Mouse (Mus musculus) embryonic facial prominence, embryonic 11.5 days (tissue): ENCODE data around the gene Mfap1a. TPM values are rescaled to one million over a fixed set of nuclear protein-coding genes. Genes with fewer than 3 reads are reported as not detected.
"Not testable (repeated sequence)": the region's sequence is repeated elsewhere in the genome, so short reads cannot be mapped to it uniquely, and the experiment has no call there.

Experiments used
- ATAC-seq: fragments of 200-750 bp; cut with Nextera tagmentation; replicated peaks from 2 replicates; pipeline ENCODE4 v1.8.0; 2017; ENCODE audit warnings: low read depth; ENCODE audit not compliant: insufficient number of reproducible peaks, low FRiP score, low TSS enrichment
- DNase-seq: peaks from one replicate; pipeline ENCODE4 v3.0.0-alpha.2; 2015; ENCODE audit warnings: low spot score
- H3K27ac ChIP-seq: fragments of 300-500 bp; sonication (generic); replicated peaks from 2 replicates; pipeline ENCODE4 v1.5.1; 2014; ENCODE audit warnings: mild to moderate bottlenecking, low read depth, low read length, control low read depth
- H3K27me3 ChIP-seq: fragments of 300-500 bp; sonication (generic); 2 replicates; pipeline ENCODE4 v1.6.1; 2014; ENCODE audit warnings: mild to moderate bottlenecking, low read length, moderate library complexity, mixed read lengths; ENCODE audit not compliant: control insufficient read depth, insufficient read depth
- H3K36me3 ChIP-seq: fragments of 300-500 bp; sonication (generic); replicated peaks from 2 replicates; pipeline ENCODE4 v1.6.1; 2014; ENCODE audit warnings: low read depth, mild to moderate bottlenecking, low read length, moderate library complexity, mixed read lengths; ENCODE audit not compliant: control insufficient read depth, insufficient read depth
- H3K4me1 ChIP-seq: fragments of 300-500 bp; sonication (generic); 2 replicates; pipeline ENCODE4 v1.6.1; 2014; ENCODE audit warnings: low read length, mixed read lengths; ENCODE audit not compliant: control insufficient read depth, insufficient read depth
- H3K4me2 ChIP-seq: fragments of 300-500 bp; sonication (generic); 2 replicates; pipeline ENCODE4 v1.6.1; 2014; ENCODE audit warnings: low read depth, mild to moderate bottlenecking, control low read depth, low read length, moderate library complexity
- H3K4me3 ChIP-seq: fragments of 300-500 bp; sonication (generic); 2 replicates; pipeline ENCODE4 v1.5.1; 2014; ENCODE audit warnings: low read depth, low read length, control low read depth
- H3K9ac ChIP-seq: fragments of 300-500 bp; sonication (generic); replicated peaks from 2 replicates; pipeline ENCODE4 v1.6.1; 2014; ENCODE audit warnings: mild to moderate bottlenecking, control low read depth, low read length
- H3K9me3 ChIP-seq: fragments of 300-500 bp; sonication (generic); replicated peaks from 2 replicates; pipeline ENCODE4 v1.6.1; 2016; ENCODE audit warnings: mild to moderate bottlenecking, low read length, inconsistent platforms, mixed read lengths; ENCODE audit not compliant: control insufficient read depth
- WGBS: fragments of 180-500 bp; shearing (Covaris S2); extraction: QIAGEN DNeasy Blood & Tissue Kit; methylation state at CpG from one replicate; pipeline ENCODE4 v1.1.7; 2014; 5-methylcytosine and 5-hydroxymethylcytosine counted together
- polyA plus RNA-seq: library from polyadenylated mRNA; unstranded; fragments of >200 nt; fragmentation: Nextera tagmentation; extraction: Ambion mirVana; gene quantifications from 2 replicates; pipeline ENCODE4 v1.2.1, GENCODE M21; 2014

The Mfap1a gene
- polyA plus RNA-seq, 1 experiment from 2014 or later, result 27.8 TPM

GRCm38 (mm10) chr2:121518106-121518505, 11.6 kb upstream of the Mfap1a start:
- Histone ChIP-seq H3K9ac (no peak overlapping the region), H3K27ac (no peak overlapping the region), H3K4me1 (no peaks in the 10 kb centered on the region), H3K4me2 (no peak overlapping the region), H3K4me3 (no peak overlapping the region), H3K9me3 (no peaks in the 10 kb centered on the region), H3K36me3 (peaks cover 2% of the 10 kb centered on the region), H3K27me3 (no peaks in the 10 kb centered on the region)
- 89% methylated on average over 5 of the region's 5 CpGs for WGBS
- no peak for ATAC-seq
- no peak for DNase-seq

DNA sequence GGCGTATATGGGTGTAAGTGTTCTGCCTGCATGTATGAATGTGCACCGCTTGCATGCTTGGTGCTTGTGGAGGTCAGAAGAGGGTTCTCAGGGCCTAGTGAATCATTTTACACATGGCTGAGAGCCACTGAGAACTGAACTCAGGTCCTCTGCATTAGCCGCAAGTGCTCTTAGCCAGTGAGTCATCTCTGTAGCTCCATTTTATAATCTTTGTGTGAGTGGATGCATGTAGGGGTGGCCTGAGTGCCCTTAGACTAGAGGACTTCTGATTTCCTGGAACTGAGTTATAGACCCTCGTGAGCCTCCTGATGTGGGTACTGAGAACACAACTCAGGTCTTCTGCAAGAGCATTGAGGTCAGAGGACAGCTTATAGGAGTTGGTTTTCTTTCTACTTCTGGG, 7.7 kb upstream of the Mfap1a start:
- H3K27me3 ChIP-seq, result no peaks in the 10 kb centered on the region
- DNase-seq (no peak), ATAC-seq (no peak)
- H3K4me1 ChIP-seq, result no peaks in the 10 kb centered on the region
- 93% methylated on average over 4 of the region's 4 CpGs for WGBS
- no peak overlapping the region for H3K27ac ChIP-seq
- no peak overlapping the region for H3K4me2 ChIP-seq
- H3K9ac ChIP-seq, result no peak overlapping the region
- H3K36me3 ChIP-seq, result peaks cover 2% of the 10 kb centered on the region
- no peak overlapping the region for H3K4me3 ChIP-seq
- H3K9me3 ChIP-seq, result no peaks in the 10 kb centered on the region

DNA sequence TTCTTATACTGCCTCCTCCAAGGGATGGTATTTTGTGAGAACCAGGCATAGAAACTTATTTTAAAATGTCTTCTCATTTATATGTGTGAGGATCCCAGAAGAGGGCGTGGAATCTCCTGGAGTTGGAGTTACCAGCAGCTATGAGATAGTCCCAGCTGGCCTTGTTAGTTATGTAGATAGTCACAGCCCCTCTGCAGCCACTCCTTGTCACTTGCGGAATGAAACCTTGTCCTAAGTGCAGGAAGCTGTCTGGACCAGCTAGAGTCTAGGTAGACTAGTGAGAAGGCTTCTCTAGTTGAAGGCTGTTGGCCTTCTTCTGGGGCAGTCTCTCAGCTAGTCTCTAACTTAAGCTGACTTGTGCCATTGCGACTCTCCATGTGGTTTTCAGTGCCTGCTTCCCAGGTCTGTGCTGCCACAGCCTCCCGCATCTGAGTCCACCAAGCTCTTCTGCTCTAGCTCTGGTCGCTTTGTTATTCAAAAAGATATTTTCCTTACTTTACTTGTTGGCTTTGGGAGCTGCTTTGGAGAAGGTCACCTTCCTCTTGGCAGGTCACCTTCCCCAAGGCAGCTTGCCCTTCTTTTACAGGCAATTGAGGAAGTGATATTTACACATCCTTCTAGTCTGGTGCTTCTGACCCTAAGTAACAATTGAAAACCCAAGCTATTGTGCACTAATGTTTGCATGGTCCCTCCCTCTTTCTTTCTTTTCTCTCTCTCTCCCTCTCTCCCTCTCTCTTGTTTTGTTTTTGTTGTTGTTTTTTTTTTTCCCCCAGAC, 6.7 kb upstream of the Mfap1a start:
- H3K36me3 ChIP-seq, ATAC-seq, H3K4me2 ChIP-seq, H3K27me3 ChIP-seq, H3K4me3 ChIP-seq, H3K9me3 ChIP-seq, H3K9ac ChIP-seq, DNase-seq, H3K27ac ChIP-seq, H3K4me1 ChIP-seq: not testable (repeated sequence)
- WGBS, result 87% methylated on average over 4 of the region's 5 CpGs

DNA sequence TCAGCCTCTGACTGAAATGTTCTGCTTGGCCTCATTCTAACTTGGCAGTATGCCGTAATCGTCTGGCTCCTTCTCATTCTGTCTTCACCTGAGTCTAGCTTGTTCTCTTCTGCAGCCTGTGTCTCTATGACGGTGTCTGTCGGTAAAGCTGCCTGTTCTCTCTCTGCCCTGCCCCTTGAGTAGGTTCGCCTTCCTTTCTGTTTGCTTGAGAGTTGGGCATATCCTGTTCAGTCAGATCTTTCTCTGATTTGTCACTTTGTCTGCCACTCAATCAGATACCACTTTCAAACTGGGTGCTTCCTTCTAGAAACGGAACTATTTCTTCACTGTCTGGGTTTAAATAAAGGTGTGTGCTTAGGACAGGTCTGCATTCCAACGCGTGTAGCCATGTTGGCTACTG, 4.9 kb upstream of the Mfap1a start:
- Histone ChIP-seq H3K9ac (no peak overlapping the region), H3K4me1 (no peaks in the 10 kb centered on the region), H3K4me2 (no peak overlapping the region), H3K36me3 (peaks cover 2% of the 10 kb centered on the region), H3K9me3 (no peaks in the 10 kb centered on the region), H3K4me3 (no peak overlapping the region), H3K27ac (no peak overlapping the region), H3K27me3 (no peaks in the 10 kb centered on the region)
- DNase-seq (no peak), ATAC-seq (no peak)
- 90% methylated on average over 8 of the region's 8 CpGs for WGBS

DNA sequence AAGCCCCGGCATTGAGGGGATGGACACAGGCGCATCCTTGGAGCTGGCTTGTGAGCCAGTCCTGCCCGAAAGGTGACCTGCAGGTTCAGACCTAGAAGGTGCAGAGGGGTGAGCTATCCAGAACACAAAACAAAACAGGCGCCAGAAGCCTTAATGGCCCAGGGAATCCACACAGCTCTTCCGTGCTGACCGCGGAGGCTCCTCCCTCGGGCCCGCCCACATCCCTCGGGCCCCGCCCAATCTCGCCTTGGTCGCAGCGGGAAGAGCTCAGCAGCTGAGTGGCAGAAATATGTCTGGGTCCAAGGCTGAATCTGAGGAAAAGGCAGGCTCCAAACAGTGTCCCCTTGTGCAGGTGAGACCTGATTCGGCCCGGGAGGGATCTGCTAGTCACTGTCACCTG, 3.1 kb upstream of the Mfap1a start:
- Histone ChIP-seq H3K9ac (peak overlapping the region; percentile 51), H3K27me3 (no peaks in the 10 kb centered on the region), H3K36me3 (peaks cover 2% of the 10 kb centered on the region), H3K4me2 (peak overlapping the region; percentile 37; the same call in 1 of the 2 replicates), H3K27ac (no peak overlapping the region), H3K4me1 (no peaks in the 10 kb centered on the region), H3K9me3 (no peaks in the 10 kb centered on the region), H3K4me3 (peak overlapping the region; percentile 23)
- peak; percentile 41; the same call in 1 of the 2 replicates for ATAC-seq
- DNase-seq, result peak; percentile 61
- 19% methylated on average over 16 of the region's 16 CpGs for WGBS

- ATAC-seq (no peak), DNase-seq (no peak)
- Histone ChIP-seq H3K36me3 (no peaks in the 10 kb centered on the region), H3K9me3 (no peaks in the 10 kb centered on the region), H3K27me3 (no peaks in the 10 kb centered on the region), H3K4me1 (no peaks in the 10 kb centered on the region), H3K4me2 (peak overlapping the region; percentile 45), H3K9ac (peak overlapping the region; percentile 67), H3K27ac (no peak overlapping the region), H3K4me3 (peak overlapping the region; percentile 58)
- WGBS, result 77% methylated on average over 2 of the region's 2 CpGs
Observed at GRCm38 (mm10) chr2:121507951-121508330, 1.5 kb upstream of the Mfap1a start.

DNA sequence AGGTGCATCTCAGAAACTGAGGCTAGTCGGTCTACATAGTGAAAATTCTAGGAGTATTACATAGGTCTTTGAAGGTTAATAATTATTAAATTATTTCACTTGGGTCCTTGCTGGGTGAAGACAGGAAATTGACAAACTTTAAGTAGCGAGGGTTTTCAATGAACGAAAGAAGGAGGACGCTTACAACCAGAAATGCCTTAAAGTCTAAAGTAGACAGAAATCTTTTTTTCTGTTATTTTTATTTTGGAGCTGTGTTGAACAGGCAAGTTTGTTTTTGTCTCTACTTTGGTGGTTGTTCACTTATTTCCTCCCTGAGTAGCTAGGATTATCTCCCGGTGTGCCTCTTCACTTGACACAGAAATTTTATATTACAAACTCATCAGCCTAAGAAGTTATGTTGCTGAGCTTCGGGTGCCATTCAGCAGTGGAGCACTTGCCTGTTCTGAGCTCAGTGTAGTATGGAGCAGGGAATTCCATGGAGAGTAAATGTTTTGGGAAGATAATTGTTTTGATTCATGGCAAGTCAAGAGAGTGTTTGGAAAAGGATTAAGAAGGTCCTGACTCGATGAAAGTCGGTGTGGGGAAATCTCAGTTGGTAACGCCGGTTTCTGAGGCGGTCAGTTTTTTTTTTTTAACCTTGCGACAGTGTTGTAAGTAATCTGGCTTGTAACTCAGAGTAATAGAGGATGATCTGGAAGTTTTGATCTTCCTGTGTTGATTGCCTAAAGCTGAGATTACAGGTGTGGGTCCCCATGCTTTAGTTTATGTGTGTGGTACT, 897 bp upstream of the Mfap1a start:
- no peak for ATAC-seq
- H3K4me2 ChIP-seq, result peak overlapping the region; percentile 45
- H3K27ac ChIP-seq, result no peak overlapping the region
- no peaks in the 10 kb centered on the region for H3K4me1 ChIP-seq
- H3K27me3 ChIP-seq, result no peaks in the 10 kb centered on the region
- peak overlapping the region; percentile 67 for H3K9ac ChIP-seq
- H3K9me3 ChIP-seq, result no peaks in the 10 kb centered on the region
- H3K4me3 ChIP-seq, result peak overlapping the region; percentile 58
- 27% methylated on average over 12 of the region's 12 CpGs for WGBS
- no peak for DNase-seq
- H3K36me3 ChIP-seq, result no peaks in the 10 kb centered on the region

- not testable (repeated sequence) for ATAC-seq
- WGBS, result 90% methylated on average over 1 of the region's 6 CpGs
Observed at GRCm38 (mm10) chr2:121501550-121501949, 4.9 kb downstream of the Mfap1a start.

More at GRCm38 (mm10) chr2:121501550-121501949, 4.9 kb downstream of the Mfap1a start:
- not testable (repeated sequence) for H3K36me3 ChIP-seq, H3K4me3 ChIP-seq, H3K4me1 ChIP-seq, DNase-seq, H3K4me2 ChIP-seq, H3K27me3 ChIP-seq, H3K27ac ChIP-seq, H3K9ac ChIP-seq, H3K9me3 ChIP-seq
